Mouse (Mus musculus): ENCODE results near the gene Zfp282. TPM values are rescaled to one million over a fixed set of nuclear protein-coding genes. Genes with fewer than 3 reads are reported as not detected.
"Not testable (repeated sequence)": the region's sequence is repeated elsewhere in the genome, so short reads cannot be mapped to it uniquely, and the experiment has no call there.

The Zfp282 gene
- polyA plus RNA-seq, 1 experiment from 2014 or later: 14.5 TPM

GRCm38 (mm10) chr6:47841077-47841476 lies 35.9 kb upstream of the Zfp282 start:
- no peak overlapping the region for H3K9ac ChIP-seq (ENCODE audit: low read depth, low read length)
- H3K27ac ChIP-seq (ENCODE audit: low read depth, low read length): no peak overlapping the region
- no peaks in the 10 kb centered on the region for H3K4me1 ChIP-seq (ENCODE audit: control insufficient read depth, insufficient read depth, low read length)
- H3K9me3 ChIP-seq (ENCODE audit: control insufficient read depth, low read length): no peaks in the 10 kb centered on the region
- no peak overlapping the region for H3K4me3 ChIP-seq (ENCODE audit: low read length)
- no peaks in the 10 kb centered on the region for H3K27me3 ChIP-seq (ENCODE audit: control insufficient read depth, insufficient read depth, low read length)
- 83% methylated on average over 1 of the region's 1 CpGs for WGBS
- ATAC-seq (ENCODE audit: low FRiP score, low TSS enrichment): no peak
- no peak overlapping the region for H3K4me2 ChIP-seq (replicated peaks; ENCODE audit: low read depth, low read length)
- peaks cover 11% of the 10 kb centered on the region; the same call in 1 of the 2 replicates for H3K36me3 ChIP-seq (ENCODE audit: control insufficient read depth, insufficient read depth, low read length)

- Histone ChIP-seq H3K27me3 (ENCODE audit: control insufficient read depth, insufficient read depth, low read length) (no peaks in the 10 kb centered on the region), H3K9me3 (ENCODE audit: control insufficient read depth, low read length) (no peaks in the 10 kb centered on the region), H3K4me1 (ENCODE audit: control insufficient read depth, insufficient read depth, low read length) (no peaks in the 10 kb centered on the region), H3K36me3 (ENCODE audit: control insufficient read depth, insufficient read depth, low read length) (peaks cover 11% of the 10 kb centered on the region; the same call in 1 of the 2 replicates), H3K27ac (ENCODE audit: low read depth, low read length) (no peak overlapping the region), H3K9ac (ENCODE audit: low read depth, low read length) (no peak overlapping the region), H3K4me2 (replicated peaks; ENCODE audit: low read depth, low read length) (no peak overlapping the region), H3K4me3 (ENCODE audit: low read length) (no peak overlapping the region)
- 95% methylated on average over 2 of the region's 2 CpGs for WGBS
- ATAC-seq (ENCODE audit: low FRiP score, low TSS enrichment): no peak
These were observed 35.2 kb upstream of the Zfp282 start for GRCm38 (mm10) chr6:47841831-47842230.

- H3K27ac ChIP-seq (ENCODE audit: low read depth, low read length): no peak overlapping the region
- H3K9me3 ChIP-seq (ENCODE audit: control insufficient read depth, low read length): no peaks in the 10 kb centered on the region
- no peaks in the 10 kb centered on the region for H3K4me1 ChIP-seq (ENCODE audit: control insufficient read depth, insufficient read depth, low read length)
- ATAC-seq (ENCODE audit: low FRiP score, low TSS enrichment): no peak
- H3K27me3 ChIP-seq (ENCODE audit: control insufficient read depth, insufficient read depth, low read length): no peaks in the 10 kb centered on the region
- WGBS: 100% methylated on average over 1 of the region's 1 CpGs
- H3K36me3 ChIP-seq (ENCODE audit: control insufficient read depth, insufficient read depth, low read length): peaks cover 11% of the 10 kb centered on the region; the same call in 1 of the 2 replicates
- no peak overlapping the region for H3K9ac ChIP-seq (ENCODE audit: low read depth, low read length)
- no peak overlapping the region for H3K4me2 ChIP-seq (replicated peaks; ENCODE audit: low read depth, low read length)
- H3K4me3 ChIP-seq (ENCODE audit: low read length): no peak overlapping the region
These were observed 34.7 kb upstream of the Zfp282 start for GRCm38 (mm10) chr6:47842337-47842736.

GRCm38 (mm10) chr6:47845779-47846178 lies 31.2 kb upstream of the Zfp282 start:
- no peak overlapping the region for H3K27ac ChIP-seq (ENCODE audit: low read depth, low read length)
- ATAC-seq (ENCODE audit: low FRiP score, low TSS enrichment): no peak
- H3K9ac ChIP-seq (ENCODE audit: low read depth, low read length): no peak overlapping the region
- H3K9me3 ChIP-seq (ENCODE audit: control insufficient read depth, low read length): no peaks in the 10 kb centered on the region
- H3K27me3 ChIP-seq (ENCODE audit: control insufficient read depth, insufficient read depth, low read length): no peaks in the 10 kb centered on the region
- no peak overlapping the region for H3K4me2 ChIP-seq (replicated peaks; ENCODE audit: low read depth, low read length)
- peaks cover 6% of the 10 kb centered on the region; the same call in 1 of the 2 replicates for H3K36me3 ChIP-seq (ENCODE audit: control insufficient read depth, insufficient read depth, low read length)
- no peak overlapping the region for H3K4me3 ChIP-seq (ENCODE audit: low read length)
- no peaks in the 10 kb centered on the region for H3K4me1 ChIP-seq (ENCODE audit: control insufficient read depth, insufficient read depth, low read length)

- Histone ChIP-seq H3K4me1 (ENCODE audit: control insufficient read depth, insufficient read depth, low read length) (no peaks in the 10 kb centered on the region), H3K27me3 (ENCODE audit: control insufficient read depth, insufficient read depth, low read length) (no peaks in the 10 kb centered on the region), H3K4me2 (replicated peaks; ENCODE audit: low read depth, low read length) (no peak overlapping the region), H3K4me3 (ENCODE audit: low read length) (no peak overlapping the region), H3K36me3 (ENCODE audit: control insufficient read depth, insufficient read depth, low read length) (peaks cover 24% of the 10 kb centered on the region), H3K9me3 (ENCODE audit: control insufficient read depth, low read length) (no peaks in the 10 kb centered on the region), H3K9ac (ENCODE audit: low read depth, low read length) (no peak overlapping the region), H3K27ac (ENCODE audit: low read depth, low read length) (no peak overlapping the region)
- WGBS: 94% methylated on average over 6 of the region's 6 CpGs
- ATAC-seq (ENCODE audit: low FRiP score, low TSS enrichment): no peak
These were observed 19.8 kb upstream of the Zfp282 start for GRCm38 (mm10) chr6:47857241-47857640.

- not testable (repeated sequence) for H3K9ac ChIP-seq (ENCODE audit: low read depth, low read length); H3K27me3 ChIP-seq (ENCODE audit: control insufficient read depth, insufficient read depth, low read length); H3K4me1 ChIP-seq (ENCODE audit: control insufficient read depth, insufficient read depth, low read length); H3K9me3 ChIP-seq (ENCODE audit: control insufficient read depth, low read length); ATAC-seq (ENCODE audit: low FRiP score, low TSS enrichment); H3K27ac ChIP-seq (ENCODE audit: low read depth, low read length); H3K4me2 ChIP-seq (replicated peaks; ENCODE audit: low read depth, low read length); H3K4me3 ChIP-seq (ENCODE audit: low read length)
- 95% methylated on average over 3 of the region's 3 CpGs for WGBS
- H3K36me3 ChIP-seq (ENCODE audit: control insufficient read depth, insufficient read depth, low read length): peaks cover 27% of the 10 kb centered on the region
These were observed 19.3 kb upstream of the Zfp282 start for GRCm38 (mm10) chr6:47857729-47858128.

- WGBS: 90% methylated on average over 5 of the region's 5 CpGs
- ATAC-seq (ENCODE audit: low FRiP score, low TSS enrichment): no peak
- Histone ChIP-seq H3K9me3 (ENCODE audit: control insufficient read depth, low read length) (no peaks in the 10 kb centered on the region), H3K36me3 (ENCODE audit: control insufficient read depth, insufficient read depth, low read length) (peaks cover 6% of the 10 kb centered on the region; the same call in 1 of the 2 replicates), H3K4me2 (replicated peaks; ENCODE audit: low read depth, low read length) (no peak overlapping the region), H3K9ac (ENCODE audit: low read depth, low read length) (no peak overlapping the region), H3K4me3 (ENCODE audit: low read length) (no peak overlapping the region), H3K27me3 (ENCODE audit: control insufficient read depth, insufficient read depth, low read length) (no peaks in the 10 kb centered on the region), H3K4me1 (ENCODE audit: control insufficient read depth, insufficient read depth, low read length) (no peaks in the 10 kb centered on the region), H3K27ac (ENCODE audit: low read depth, low read length) (no peak overlapping the region)
These were observed 4.7 kb upstream of the Zfp282 start for GRCm38 (mm10) chr6:47872266-47872665.

GRCm38 (mm10) chr6:47877461-47878132 lies 593 bp downstream of the Zfp282 start:
- Histone ChIP-seq H3K27ac (ENCODE audit: low read depth, low read length) (peak overlapping the region; percentile 97), H3K27me3 (ENCODE audit: control insufficient read depth, insufficient read depth, low read length) (no peaks in the 10 kb centered on the region), H3K9ac (ENCODE audit: low read depth, low read length) (peak overlapping the region; percentile 96), H3K4me1 (ENCODE audit: control insufficient read depth, insufficient read depth, low read length) (peaks cover 7% of the 10 kb centered on the region; the same call in 1 of the 2 replicates), H3K4me2 (replicated peaks; ENCODE audit: low read depth, low read length) (peak overlapping the region; percentile 86), H3K4me3 (ENCODE audit: low read length) (peak overlapping the region; percentile 88), H3K9me3 (ENCODE audit: control insufficient read depth, low read length) (no peaks in the 10 kb centered on the region), H3K36me3 (ENCODE audit: control insufficient read depth, insufficient read depth, low read length) (peaks cover 24% of the 10 kb centered on the region)
- peak; percentile 98 for ATAC-seq (ENCODE audit: low FRiP score, low TSS enrichment)
- WGBS: under 1% methylated on average over 56 of the region's 71 CpGs

- H3K4me3 ChIP-seq (ENCODE audit: low read length): peak overlapping the region; percentile 88
- H3K27me3 ChIP-seq (ENCODE audit: control insufficient read depth, insufficient read depth, low read length): no peaks in the 10 kb centered on the region
- peak overlapping the region; percentile 96 for H3K9ac ChIP-seq (ENCODE audit: low read depth, low read length)
- WGBS: under 1% methylated on average over 11 of the region's 11 CpGs
- ATAC-seq (ENCODE audit: low FRiP score, low TSS enrichment): no peak
- peak overlapping the region; percentile 97 for H3K27ac ChIP-seq (ENCODE audit: low read depth, low read length)
- peak overlapping the region; percentile 86 for H3K4me2 ChIP-seq (replicated peaks; ENCODE audit: low read depth, low read length)
- H3K4me1 ChIP-seq (ENCODE audit: control insufficient read depth, insufficient read depth, low read length): peaks cover 7% of the 10 kb centered on the region; the same call in 1 of the 2 replicates
- peaks cover 29% of the 10 kb centered on the region for H3K36me3 ChIP-seq (ENCODE audit: control insufficient read depth, insufficient read depth, low read length)
- H3K9me3 ChIP-seq (ENCODE audit: control insufficient read depth, low read length): no peaks in the 10 kb centered on the region
These were observed 1.1 kb downstream of the Zfp282 start for GRCm38 (mm10) chr6:47878133-47878514.

Measured in kidney, embryonic 14.5 days (tissue).